Mouse (Mus musculus) hindbrain, embryonic 15.5 days (tissue): ENCODE results near the gene Glp2r. TPM values are rescaled to one million over a fixed set of nuclear protein-coding genes. Genes with fewer than 3 reads are reported as not detected.
A peak's percentile ranks its signal among the peaks of the same experiment; 100 is the strongest.

ENCODE experiments used
- ATAC-seq: fragments of 200-750 bp; cut with Nextera tagmentation; 2 replicates; pipeline ENCODE4 v1.8.0; 2017; ENCODE audit warnings: low read depth, moderate number of reproducible peaks, moderate TSS enrichment; ENCODE audit not compliant: low FRiP score
- H3K27ac ChIP-seq: fragments of 300-500 bp; sonication (generic); replicated peaks from 2 replicates; pipeline ENCODE4 v1.5.1; 2015; ENCODE audit warnings: mild to moderate bottlenecking, inconsistent platforms
- H3K27me3 ChIP-seq: fragments of 300-500 bp; sonication (generic); 2 replicates; pipeline ENCODE4 v1.6.1; 2015; ENCODE audit warnings: control low read depth, inconsistent platforms
- H3K36me3 ChIP-seq: fragments of 300-500 bp; sonication (generic); 2 replicates; pipeline ENCODE4 v1.6.1; 2015; ENCODE audit warnings: control low read depth, inconsistent platforms
- H3K4me1 ChIP-seq: fragments of 300-500 bp; sonication (generic); replicated peaks from 2 replicates; pipeline ENCODE4 v1.6.1; 2015; ENCODE audit warnings: control low read depth, inconsistent platforms
- H3K4me2 ChIP-seq: fragments of 300-500 bp; sonication (generic); 2 replicates; pipeline ENCODE4 v1.6.1; 2015; ENCODE audit warnings: moderate library complexity, mild to moderate bottlenecking, inconsistent platforms
- H3K4me3 ChIP-seq: fragments of 300-500 bp; sonication (generic); 2 replicates; pipeline ENCODE4 v1.5.1; 2015; ENCODE audit warnings: mild to moderate bottlenecking, inconsistent platforms
- H3K9ac ChIP-seq: fragments of 300-500 bp; sonication (generic); 2 replicates; pipeline ENCODE4 v1.6.1; 2015; ENCODE audit warnings: inconsistent platforms
- H3K9me3 ChIP-seq: fragments of 300-500 bp; sonication (generic); 2 replicates; pipeline ENCODE4 v1.6.1; 2016; ENCODE audit warnings: control low read depth, inconsistent platforms
- WGBS: fragments of 180-500 bp; shearing (Covaris S2); methylation state at CpG from one replicate; pipeline ENCODE4 v1.1.7; 2015; 5-methylcytosine and 5-hydroxymethylcytosine counted together
- polyA plus RNA-seq: library from polyadenylated mRNA; unstranded; fragments of >200 nt; fragmentation: Nextera tagmentation; extraction: Ambion mirVana; gene quantifications from 2 replicates; pipeline ENCODE4 v1.2.1, GENCODE M21; 2015

The Glp2r gene
- polyA plus RNA-seq: 0.03 and 0.16 TPM in 2 replicates

- Histone ChIP-seq H3K36me3 (no peaks in the 10 kb centered on the region), H3K27ac (no peak within 1 kb of the TSS), H3K9ac (no peak within 1 kb of the TSS), H3K4me3 (no peak within 1 kb of the TSS), H3K9me3 (no peaks in the 10 kb centered on the region), H3K4me2 (no peak within 1 kb of the TSS), H3K27me3 (no peaks in the 10 kb centered on the region), H3K4me1 (no peaks in the 10 kb centered on the region)
- 86% methylated on average over 14 of the region's 14 CpGs for WGBS
- ATAC-seq: no peak
These were observed at the start of gene Glp2r for GRCm38 (mm10) chr11:67771053-67771452. Gene Glp2r (minus strand): TSS chr11:67771153.

GRCm38 (mm10) chr11:67820221-67820620 lies 49.3 kb upstream of the Glp2r start:
- Histone ChIP-seq H3K27ac (no peak overlapping the region), H3K4me2 (peak overlapping the region; percentile 52; the same call in 1 of the 2 replicates), H3K36me3 (no peaks in the 10 kb centered on the region), H3K9ac (no peak overlapping the region), H3K4me1 (peaks cover 3% of the 10 kb centered on the region), H3K27me3 (no peaks in the 10 kb centered on the region), H3K4me3 (no peak overlapping the region), H3K9me3 (no peaks in the 10 kb centered on the region)
- WGBS: 24% methylated on average over 4 of the region's 4 CpGs
- ATAC-seq: no peak

DNA sequence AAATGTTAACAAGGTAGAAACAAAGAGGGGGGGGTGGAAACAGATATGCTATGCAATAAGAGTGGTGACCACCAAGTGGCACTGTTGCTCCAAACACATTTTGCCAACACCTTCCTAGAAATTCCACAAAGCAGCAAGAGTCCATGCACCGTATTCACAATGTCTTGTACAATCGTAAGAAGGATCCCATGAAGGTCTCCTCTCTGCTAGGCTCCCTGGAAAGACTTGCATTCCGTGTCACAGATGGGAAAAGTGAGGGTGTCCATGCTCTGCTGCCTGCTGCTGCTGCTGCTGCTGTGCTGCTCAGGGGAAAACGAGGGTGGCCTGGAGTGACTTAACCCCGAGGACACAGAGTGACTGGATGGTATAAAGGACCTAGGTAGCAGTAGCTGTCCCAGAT lies 48.7 kb upstream of the Glp2r start:
- Histone ChIP-seq H3K27ac (no peak overlapping the region), H3K36me3 (no peaks in the 10 kb centered on the region), H3K4me2 (peak overlapping the region; percentile 52), H3K27me3 (no peaks in the 10 kb centered on the region), H3K9me3 (no peaks in the 10 kb centered on the region), H3K4me3 (peak overlapping the region; percentile 17; the same call in 1 of the 2 replicates), H3K4me1 (peaks cover 3% of the 10 kb centered on the region), H3K9ac (peak overlapping the region; percentile 43; the same call in 1 of the 2 replicates)
- 21% methylated on average over 5 of the region's 5 CpGs for WGBS
- no peak for ATAC-seq

DNA sequence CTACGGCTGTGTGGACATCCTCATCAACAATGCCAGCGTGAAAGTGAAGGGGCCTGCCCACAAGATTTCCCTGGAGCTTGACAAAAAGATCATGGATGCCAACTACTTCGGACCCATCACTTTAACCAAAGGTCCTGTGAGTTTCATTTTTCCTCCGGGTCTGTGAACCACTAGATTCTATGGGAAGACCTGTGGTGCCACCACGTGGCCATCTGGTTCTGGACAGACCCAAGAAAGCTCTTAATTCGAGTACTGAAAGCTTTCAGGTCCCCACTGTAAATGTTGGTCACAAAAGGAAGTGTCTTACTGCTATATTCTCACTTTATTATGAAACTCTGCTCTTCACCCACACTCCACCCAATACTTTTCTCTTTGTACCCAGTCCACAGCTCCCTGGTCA lies 40.6 kb upstream of the Glp2r start:
- no peak overlapping the region for H3K4me3 ChIP-seq
- no peak overlapping the region for H3K9ac ChIP-seq
- H3K27me3 ChIP-seq: no peaks in the 10 kb centered on the region
- no peak for ATAC-seq
- H3K27ac ChIP-seq: no peak overlapping the region
- H3K4me1 ChIP-seq: no peaks in the 10 kb centered on the region
- H3K9me3 ChIP-seq: no peaks in the 10 kb centered on the region
- no peaks in the 10 kb centered on the region for H3K36me3 ChIP-seq
- no peak overlapping the region for H3K4me2 ChIP-seq
- WGBS: 82% methylated on average over 6 of the region's 6 CpGs

DNA sequence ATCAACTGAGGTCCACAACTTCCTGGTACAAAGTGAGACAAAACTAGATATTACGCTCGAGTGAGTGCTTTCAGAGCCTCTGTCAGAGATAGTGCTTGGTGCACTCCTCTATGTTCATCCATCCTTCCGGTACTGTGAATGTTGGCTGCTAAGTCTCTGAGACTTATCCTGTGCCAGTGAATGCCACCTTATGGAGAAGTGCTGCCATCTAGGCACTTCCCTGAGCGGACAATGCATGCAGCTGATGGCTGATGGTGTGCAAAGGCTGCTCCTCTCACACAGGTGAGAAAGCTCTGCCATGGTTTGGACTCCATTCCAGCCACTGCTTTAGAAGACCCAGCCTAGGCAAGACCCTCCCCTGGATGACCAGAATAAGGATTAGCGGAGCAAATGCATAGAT lies 37.1 kb upstream of the Glp2r start:
- Histone ChIP-seq H3K9ac (no peak overlapping the region), H3K27me3 (no peaks in the 10 kb centered on the region), H3K27ac (no peak overlapping the region), H3K36me3 (no peaks in the 10 kb centered on the region), H3K4me1 (no peaks in the 10 kb centered on the region), H3K4me3 (no peak overlapping the region), H3K9me3 (no peaks in the 10 kb centered on the region), H3K4me2 (no peak overlapping the region)
- no peak for ATAC-seq
- WGBS: 74% methylated on average over 5 of the region's 5 CpGs

DNA sequence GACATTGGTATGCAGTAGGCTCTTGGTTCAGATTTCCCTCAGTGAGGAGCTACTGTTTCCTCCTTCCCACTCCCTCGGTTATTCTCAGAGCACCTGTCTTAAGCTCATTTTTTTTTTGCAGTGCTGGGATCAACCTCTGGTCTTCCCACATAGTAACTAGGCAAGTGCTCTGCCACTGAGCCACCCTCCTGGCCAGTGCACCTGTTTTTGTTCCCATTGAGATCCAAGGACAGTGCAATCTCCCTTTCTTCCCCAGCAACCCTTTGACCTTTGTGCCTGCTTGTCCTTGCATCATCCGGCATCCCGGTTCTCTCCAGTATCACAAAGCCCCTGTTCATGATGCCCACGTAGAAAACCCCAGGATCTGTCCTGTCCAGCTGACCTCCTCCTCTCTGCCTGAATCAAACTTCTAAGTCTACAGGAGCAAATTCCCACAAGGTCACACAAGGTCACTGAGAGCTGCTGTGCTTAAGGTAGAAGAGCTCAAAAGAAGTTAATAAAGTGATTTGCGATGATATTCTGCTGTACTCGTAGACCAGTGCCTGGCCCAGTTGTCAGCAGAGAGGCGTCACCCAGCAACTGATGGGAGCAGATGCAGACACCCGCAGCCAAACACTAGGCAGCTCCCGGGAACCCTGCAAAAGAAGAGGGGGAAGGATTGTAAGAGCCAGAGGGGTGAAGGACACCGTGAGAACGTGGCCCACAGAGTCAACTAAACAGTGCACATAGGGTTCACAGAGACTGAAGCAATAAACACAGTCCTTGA lies 36.1 kb upstream of the Glp2r start:
- no peak overlapping the region for H3K4me2 ChIP-seq
- WGBS: 86% methylated on average over 11 of the region's 11 CpGs
- H3K4me3 ChIP-seq: no peak overlapping the region
- no peaks in the 10 kb centered on the region for H3K9me3 ChIP-seq
- H3K9ac ChIP-seq: no peak overlapping the region
- no peaks in the 10 kb centered on the region for H3K36me3 ChIP-seq
- H3K27me3 ChIP-seq: no peaks in the 10 kb centered on the region
- no peak overlapping the region for H3K27ac ChIP-seq
- no peaks in the 10 kb centered on the region for H3K4me1 ChIP-seq
- ATAC-seq: no peak

GRCm38 (mm10) chr11:67805538-67805937 lies 34.6 kb upstream of the Glp2r start:
- 94% methylated on average over 1 of the region's 1 CpGs for WGBS
- H3K27me3 ChIP-seq: no peaks in the 10 kb centered on the region
- H3K36me3 ChIP-seq: no peaks in the 10 kb centered on the region
- H3K9ac ChIP-seq: no peak overlapping the region
- H3K27ac ChIP-seq: no peak overlapping the region
- ATAC-seq: no peak
- H3K4me3 ChIP-seq: no peak overlapping the region
- H3K9me3 ChIP-seq: no peaks in the 10 kb centered on the region
- H3K4me1 ChIP-seq: no peaks in the 10 kb centered on the region
- H3K4me2 ChIP-seq: no peak overlapping the region

- Histone ChIP-seq H3K36me3 (no peaks in the 10 kb centered on the region), H3K9me3 (no peaks in the 10 kb centered on the region), H3K4me3 (no peak overlapping the region), H3K4me1 (no peaks in the 10 kb centered on the region), H3K9ac (no peak overlapping the region), H3K27ac (no peak overlapping the region), H3K4me2 (no peak overlapping the region), H3K27me3 (no peaks in the 10 kb centered on the region)
- no peak for ATAC-seq
- 81% methylated on average over 8 of the region's 8 CpGs for WGBS
These were observed 30.2 kb upstream of the Glp2r start for GRCm38 (mm10) chr11:67801169-67801568.

DNA sequence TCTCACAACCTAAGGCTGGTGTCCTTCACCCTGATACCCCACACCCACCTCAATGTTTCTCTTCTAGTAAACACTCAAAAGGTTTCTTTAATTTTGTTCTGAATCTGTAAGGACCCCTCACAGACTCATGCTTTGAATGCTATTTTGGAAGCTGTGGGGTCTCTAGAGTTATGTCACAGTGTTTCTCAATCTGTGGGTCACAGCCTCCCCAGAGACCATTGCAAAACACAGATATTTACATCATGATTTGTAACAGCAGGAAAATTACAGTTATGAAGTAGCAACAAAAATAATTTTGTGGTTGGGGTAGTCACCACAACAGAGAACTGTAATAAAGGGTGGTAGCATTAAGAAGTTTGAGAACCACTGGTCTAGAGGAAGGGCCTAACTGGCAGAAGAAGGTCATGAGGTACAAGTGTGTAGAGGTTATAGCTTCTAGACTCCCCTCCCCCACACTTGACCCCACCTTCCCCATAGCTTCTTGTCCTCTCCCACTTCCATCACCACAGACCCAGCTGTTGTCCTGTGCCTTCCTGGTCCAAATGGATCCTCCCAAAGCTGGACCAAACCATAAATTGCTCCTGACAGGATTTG lies 29.3 kb upstream of the Glp2r start:
- no peak overlapping the region for H3K4me2 ChIP-seq
- no peak overlapping the region for H3K9ac ChIP-seq
- H3K27ac ChIP-seq: no peak overlapping the region
- H3K4me1 ChIP-seq: no peaks in the 10 kb centered on the region
- no peak for ATAC-seq
- H3K36me3 ChIP-seq: no peaks in the 10 kb centered on the region
- H3K9me3 ChIP-seq: no peaks in the 10 kb centered on the region
- no peak overlapping the region for H3K4me3 ChIP-seq
- H3K27me3 ChIP-seq: no peaks in the 10 kb centered on the region

GRCm38 (mm10) chr11:67797931-67798330 lies 27.0 kb upstream of the Glp2r start, which contains the start of gene Dhrs7c:
Gene Dhrs7c (plus strand): TSS chr11:67798187.
- no peak for ATAC-seq
- Histone ChIP-seq H3K27me3 (no peaks in the 10 kb centered on the region), H3K4me2 (no peak within 1 kb of the TSS), H3K9ac (no peak within 1 kb of the TSS), H3K4me1 (no peaks in the 10 kb centered on the region), H3K27ac (no peak within 1 kb of the TSS), H3K4me3 (no peak within 1 kb of the TSS), H3K9me3 (no peaks in the 10 kb centered on the region), H3K36me3 (no peaks in the 10 kb centered on the region)
- 75% methylated on average over 7 of the region's 7 CpGs for WGBS

GRCm38 (mm10) chr11:67790182-67790581 lies 19.2 kb upstream of the Glp2r start:
- no peak for ATAC-seq
- no peak overlapping the region for H3K9ac ChIP-seq
- H3K9me3 ChIP-seq: no peaks in the 10 kb centered on the region
- 84% methylated on average over 11 of the region's 11 CpGs for WGBS
- no peaks in the 10 kb centered on the region for H3K36me3 ChIP-seq
- H3K27ac ChIP-seq: no peak overlapping the region
- H3K4me1 ChIP-seq: no peaks in the 10 kb centered on the region
- no peak overlapping the region for H3K4me2 ChIP-seq
- no peaks in the 10 kb centered on the region for H3K27me3 ChIP-seq
- H3K4me3 ChIP-seq: no peak overlapping the region

- H3K27ac ChIP-seq: no peak within 1 kb of the TSS
- no peaks in the 10 kb centered on the region for H3K4me1 ChIP-seq
- no peaks in the 10 kb centered on the region for H3K36me3 ChIP-seq
- no peaks in the 10 kb centered on the region for H3K9me3 ChIP-seq
- ATAC-seq: no peak
- no peak within 1 kb of the TSS for H3K9ac ChIP-seq
- no peak within 1 kb of the TSS for H3K4me3 ChIP-seq
- H3K4me2 ChIP-seq: no peak within 1 kb of the TSS
- 82% methylated on average over 12 of the region's 12 CpGs for WGBS
- H3K27me3 ChIP-seq: no peaks in the 10 kb centered on the region
These were observed 3.4 kb upstream of the Glp2r start, which contains the start of gene Gsg1l2 for GRCm38 (mm10) chr11:67774379-67774778. Gene Gsg1l2 (plus strand): TSS chr11:67774608.
